Mouse (Mus musculus): ENCODE results near the gene Vwa7.

Vwa7 gene

GRCm38 (mm10) chr17:35064378-35064877 lies 48.0 kb downstream of the Vwa7 start:
- DNase-seq (ENCODE audit: low spot score in 2 of 2), result no peak

DNA sequence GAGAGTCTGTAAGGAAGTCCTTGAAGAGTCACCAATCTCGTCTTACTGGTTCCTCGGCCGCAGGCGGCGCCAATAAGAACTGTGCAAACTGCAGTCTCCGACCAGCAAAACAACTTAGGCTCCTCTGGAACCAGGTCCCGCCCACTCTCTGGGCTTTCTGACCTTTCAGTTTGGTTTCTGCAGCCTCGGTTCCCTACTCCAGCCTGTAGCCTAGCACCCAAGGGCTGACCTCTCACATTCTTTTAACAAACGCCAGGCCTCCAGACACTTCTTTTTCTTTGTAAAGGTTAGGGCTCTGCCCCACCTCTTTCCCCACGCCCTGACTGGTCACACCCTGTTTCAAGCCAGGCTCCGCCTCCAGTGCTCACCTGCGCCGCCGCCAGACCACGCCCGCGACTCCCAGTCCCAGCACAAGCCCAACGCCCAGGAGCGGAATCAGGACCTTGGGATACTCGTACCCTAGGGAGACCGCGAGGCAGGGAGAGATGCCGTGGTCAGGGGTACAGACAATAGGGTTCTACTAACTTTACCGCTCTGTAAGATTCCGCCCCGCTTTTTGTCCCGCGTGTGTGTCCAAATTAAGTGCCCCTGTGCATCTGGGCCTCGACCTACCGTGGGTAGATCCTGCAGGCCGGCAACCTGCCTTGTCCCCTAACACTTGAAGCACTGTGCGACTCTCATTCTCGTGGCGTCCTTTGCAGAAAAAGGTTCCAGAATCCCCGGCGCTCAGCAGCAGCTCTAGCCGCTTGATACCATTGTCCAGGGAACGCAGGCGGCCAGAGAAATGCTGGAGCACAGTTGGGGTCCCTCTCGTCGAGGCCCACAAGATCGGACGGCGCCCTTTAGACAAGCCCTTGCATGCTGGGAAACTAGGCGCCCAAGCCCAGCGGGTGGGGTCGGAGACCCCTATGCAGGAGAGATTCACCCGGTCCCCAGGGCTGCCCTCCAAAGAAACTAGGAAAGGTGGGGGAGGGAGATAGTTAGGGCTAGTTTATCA lies 48.9 kb downstream of the Vwa7 start, which contains the start of gene Ly6g6c:
Ly6g6c (plus strand) TSS at position 438 of the 997 bp plus-strand sequence.
- DNase-seq (ENCODE audit: low spot score in 2 of 2), result no peak

- no peak for DNase-seq (ENCODE audit: low spot score in 2 of 2)
Observed at GRCm38 (mm10) chr17:35066084-35066483, 49.7 kb downstream of the Vwa7 start, which contains the start of gene Mpig6b. TSS of gene Mpig6b (minus strand) at chr17:35066184.

DNA sequence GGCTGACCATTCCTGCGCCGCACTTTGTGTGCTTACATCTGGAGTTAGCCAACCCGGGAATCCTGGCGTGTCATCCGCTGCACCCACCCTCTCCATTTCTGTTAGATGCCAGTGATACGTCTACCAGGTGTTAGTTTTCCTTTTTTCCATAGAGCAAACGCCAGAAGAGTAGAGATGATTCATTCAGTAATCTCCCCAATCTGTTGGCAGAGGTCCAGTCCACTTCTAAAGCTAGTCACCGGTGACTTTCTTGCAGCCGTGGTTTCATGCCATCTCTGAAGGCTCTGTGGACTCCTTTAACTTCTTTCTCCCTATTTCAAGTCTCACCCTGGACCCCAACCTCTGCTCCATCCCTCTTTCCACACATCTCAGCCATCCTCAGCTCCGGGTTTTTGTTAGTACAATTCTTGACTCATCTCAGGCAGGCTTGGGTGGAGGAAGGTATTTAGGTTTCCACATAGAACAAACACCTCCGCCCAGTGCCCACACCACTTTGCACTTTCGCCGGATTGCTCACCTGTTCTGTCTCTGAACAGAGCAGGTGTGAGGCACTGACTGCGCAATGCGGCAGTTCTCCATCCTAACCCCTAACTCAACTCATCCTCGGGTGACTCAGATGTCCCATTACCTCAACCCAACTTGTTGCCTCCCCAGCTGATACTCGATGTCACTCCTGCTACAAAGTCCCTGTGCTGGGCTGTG lies 52.0 kb downstream of the Vwa7 start:
- DNase-seq (ENCODE audit: low spot score in 2 of 2), result no peak

- no peak for DNase-seq (ENCODE audit: low spot score in 2 of 2)
Observed at GRCm38 (mm10) chr17:35070556-35071229, 54.3 kb downstream of the Vwa7 start.

GRCm38 (mm10) chr17:35071454-35071853 lies 55.1 kb downstream of the Vwa7 start:
- no peak for DNase-seq (ENCODE audit: low spot score in 2 of 2)

GRCm38 (mm10) chr17:35074097-35074496 lies 57.7 kb downstream of the Vwa7 start:
- no peak for DNase-seq (ENCODE audit: low spot score in 2 of 2)
